Mouse (Mus musculus) ES-Bruce4 (cell line): ENCODE measurements around the gene Phc2.

Experiments
- CTCF ChIP-seq: IDR thresholded peaks from one replicate; pipeline ENCODE4 v1.8.1; 2011; ENCODE audit warnings: low read depth, low read length
- EP300 ChIP-seq: IDR thresholded peaks from 2 replicates; pipeline ENCODE4 v1.6.1; 2011; ENCODE audit warnings: low read depth, low read length; ENCODE audit not compliant: insufficient read depth
- POLR2A ChIP-seq: IDR thresholded peaks from one replicate; pipeline ENCODE4 v1.8.1; 2011; ENCODE audit warnings: low read length; ENCODE audit not compliant: insufficient read depth

GRCm38 (mm10) chr4:128722932-128723331 lies 68.4 kb downstream of the Phc2 start:
- TF ChIP-seq CTCF (no peak), EP300 (no peak), POLR2A (no peak)
